ENCODE assay signal across 8 mouse cellular contexts in genomic region chr4:109407176-109407520, GRCm38 (mm10). TPM values are rescaled to one million over a fixed set of nuclear protein-coding genes. Genes with fewer than 3 reads are reported as not detected.
A peak's percentile ranks its signal among the peaks of the same experiment; 100 is the strongest.
DNase-seq lines count a peak whose midpoint lies in the region; ATAC-seq and TF ChIP-seq lines count a peak whose summit lies in the region.

No protein-coding gene starts in this region.

- no peaks in the 10 kb centered on the region for H3K36me3 ChIP-seq in kidney, embryonic 16.5 days (ENCODE audit: insufficient read depth, low read length)
- no peaks in the 10 kb centered on the region for H3K36me3 ChIP-seq in hindbrain, embryonic 13.5 days
- no peaks in the 10 kb centered on the region for H3K36me3 ChIP-seq in midbrain, embryonic 14.5 days (ENCODE audit: control insufficient read depth, insufficient read depth, low read length)

- peaks cover 17% of the 10 kb centered on the region for H3K4me1 ChIP-seq in kidney, embryonic 16.5 days (ENCODE audit: insufficient read depth, low read length)
- H3K4me1 ChIP-seq in cortical plate, adult 2 months (ENCODE audit: control insufficient read depth, insufficient read depth, low read length): no peaks in the 10 kb centered on the region
- peaks cover 21% of the 10 kb centered on the region for H3K4me1 ChIP-seq in hindbrain, embryonic 13.5 days (replicated peaks)
- peaks cover 9% of the 10 kb centered on the region; the same call in 1 of the 2 replicates for H3K4me1 ChIP-seq in midbrain, embryonic 14.5 days (ENCODE audit: control insufficient read depth, insufficient read depth, low read length)

- no peaks in the 10 kb centered on the region for H3K9me3 ChIP-seq in kidney, embryonic 16.5 days (ENCODE audit: low read length)
- H3K9me3 ChIP-seq in hindbrain, embryonic 13.5 days: no peaks in the 10 kb centered on the region
- no peaks in the 10 kb centered on the region for H3K9me3 ChIP-seq in midbrain, embryonic 14.5 days (ENCODE audit: control insufficient read depth, low read length)

- no peak for DNase-seq in kidney, postnatal 14 days
- DNase-seq in midbrain, embryonic 14.5 days: no peak
- no peak for DNase-seq in layer of hippocampus, adult 8-10 months (ENCODE audit: low spot score in 2 of 2)
- no peak for DNase-seq in ovary, adult 18-20 months (ENCODE audit: low spot score)
- DNase-seq in left cerebral cortex, adult 11 months (ENCODE audit: low spot score): no peak

- no peak overlapping the region for H3K27ac ChIP-seq in kidney, embryonic 16.5 days (ENCODE audit: low read length)
- no peak overlapping the region for H3K27ac ChIP-seq in cortical plate, adult 2 months (ENCODE audit: insufficient read depth, low read length)
- no peak overlapping the region for H3K27ac ChIP-seq in hindbrain, embryonic 13.5 days
- H3K27ac ChIP-seq in midbrain, embryonic 14.5 days (replicated peaks; ENCODE audit: low read depth, low read length): no peak overlapping the region

- H3K27me3 ChIP-seq in kidney, embryonic 16.5 days (ENCODE audit: insufficient read depth, low read length): no peaks in the 10 kb centered on the region
- H3K27me3 ChIP-seq in hindbrain, embryonic 13.5 days: peaks cover 12% of the 10 kb centered on the region
- H3K27me3 ChIP-seq in midbrain, embryonic 14.5 days (ENCODE audit: control insufficient read depth, insufficient read depth, low read length): no peaks in the 10 kb centered on the region; the same call in 1 of the 2 replicates

- H3K9ac ChIP-seq in kidney, embryonic 16.5 days (replicated peaks; ENCODE audit: low read length): peak overlapping the region; percentile 72
- H3K9ac ChIP-seq in hindbrain, embryonic 13.5 days: peak overlapping the region; percentile 80
- H3K9ac ChIP-seq in midbrain, embryonic 14.5 days (replicated peaks; ENCODE audit: low read length): peak overlapping the region; percentile 74

- peak overlapping the region; percentile 68 for H3K4me3 ChIP-seq in kidney, embryonic 16.5 days (ENCODE audit: low read length)
- H3K4me3 ChIP-seq in cortical plate, adult 2 months (ENCODE audit: insufficient read depth, low read length): peak overlapping the region; percentile 44
- peak overlapping the region; percentile 68 for H3K4me3 ChIP-seq in hindbrain, embryonic 13.5 days
- H3K4me3 ChIP-seq in midbrain, embryonic 14.5 days (replicated peaks; ENCODE audit: low read depth, low read length): peak overlapping the region; percentile 53

- no peak for TF ChIP-seq POLR2A in cortical plate, adult 2 months (IDR thresholded peaks at IDR 0.05; ENCODE audit: extremely low read depth, insufficient read depth, low read length)

- 8% methylated on average over 9 of the region's 24 CpGs for WGBS in kidney, embryonic 16.5 days
- 1% methylated on average over 24 of the region's 24 CpGs for WGBS in hindbrain, embryonic 13.5 days
- 2% methylated on average over 24 of the region's 24 CpGs for WGBS in midbrain, embryonic 14.5 days

- no peak for TF ChIP-seq CTCF in cortical plate, adult 2 months (IDR thresholded peaks at IDR 0.05; ENCODE audit: extremely low read depth, insufficient read depth, low read length)

- peak; percentile 28; the same call in 1 of the 2 replicates for ATAC-seq in kidney, embryonic 16.5 days (ENCODE audit: low FRiP score, low TSS enrichment)
- peak; percentile 36 for ATAC-seq in hindbrain, embryonic 13.5 days (ENCODE audit: low FRiP score)
- ATAC-seq in midbrain, embryonic 14.5 days (ENCODE audit: low FRiP score, low TSS enrichment): no peak; the same call in 1 of the 2 replicates

- peak overlapping the region; percentile 98 for H3K4me2 ChIP-seq in kidney, embryonic 16.5 days (replicated peaks; ENCODE audit: low read depth, low read length)
- peak overlapping the region; percentile 96 for H3K4me2 ChIP-seq in hindbrain, embryonic 13.5 days
- H3K4me2 ChIP-seq in midbrain, embryonic 14.5 days (ENCODE audit: low read length): peak overlapping the region; percentile 96

RNA-seq across cellular contexts. Expression of gene Ttc39a, which starts 0.7 kb away (rescaled TPM):
- polyA plus RNA-seq in kidney, embryonic 16.5 days (2015; fragmentation: Nextera tagmentation; extraction: Ambion mirVana): 4.8 and 6.0 TPM in 2 replicates
- polyA plus RNA-seq in cortical plate, adult 2 months (2012; rRNA removed): 4.0 and 5.0 TPM in 2 replicates
- 0.99 and 1.2 TPM in 2 replicates for polyA plus RNA-seq in hindbrain, embryonic 13.5 days (2015; fragmentation: Nextera tagmentation; extraction: Ambion mirVana)
- 1.3 and 2.2 TPM in 2 replicates for polyA plus RNA-seq in midbrain, embryonic 14.5 days (2014; fragmentation: Nextera tagmentation; extraction: Ambion mirVana)
- 1 to 10 TPM; 2.2 to 2.7 (median 2.6) TPM for total RNA-seq in layer of hippocampus, adult 8-10 months (2022)
